Mouse (Mus musculus) midbrain, embryonic 10.5 days (tissue): Measurements from ENCODE around the gene Pla2g12b. TPM values are rescaled to one million over a fixed set of nuclear protein-coding genes. Genes with fewer than 3 reads are reported as not detected.
A peak's percentile ranks its signal among the peaks of the same experiment; 100 is the strongest.

Experiments
- DNase-seq: peaks from one replicate; pipeline ENCODE4 v3.0.0-alpha.2; 2017; ENCODE audit warnings: low spot score
- H3K27ac ChIP-seq: fragments of 300-500 bp; sonication (generic); replicated peaks from 2 replicates; pipeline ENCODE4 v1.5.1; 2016; ENCODE audit warnings: mild to moderate bottlenecking
- H3K27me3 ChIP-seq: fragments of 300-500 bp; sonication (generic); 2 replicates; pipeline ENCODE4 v1.6.1; 2016; ENCODE audit warnings: low read depth, mild to moderate bottlenecking; ENCODE audit not compliant: poor library complexity, severe bottlenecking
- H3K36me3 ChIP-seq: fragments of 300-500 bp; sonication (generic); 2 replicates; pipeline ENCODE4 v1.6.1; 2016; ENCODE audit warnings: mild to moderate bottlenecking, moderate library complexity
- H3K4me1 ChIP-seq: fragments of 300-500 bp; sonication (generic); 2 replicates; pipeline ENCODE4 v1.6.1; 2016
- H3K4me3 ChIP-seq: fragments of 300-500 bp; sonication (generic); 2 replicates; pipeline ENCODE4 v1.5.1; 2016; ENCODE audit warnings: mild to moderate bottlenecking, moderate library complexity
- H3K9me3 ChIP-seq: fragments of 300-500 bp; sonication (generic); replicated peaks from 2 replicates; pipeline ENCODE4 v1.6.1; 2016; ENCODE audit warnings: mild to moderate bottlenecking
- WGBS: fragments of 180-500 bp; shearing (Covaris S2); methylation state at CpG from one replicate; pipeline ENCODE4 v1.1.7; 2016; 5-methylcytosine and 5-hydroxymethylcytosine counted together
- polyA plus RNA-seq: library from polyadenylated mRNA; unstranded; fragments of >200 nt; fragmentation: Nextera tagmentation; extraction: Ambion mirVana; gene quantifications from 2 replicates; pipeline ENCODE4 v1.2.1, GENCODE M21; 2016

The Pla2g12b gene
- not detected in 2 replicates for polyA plus RNA-seq

GRCm38 (mm10) chr10:59402899-59403792 lies at the start of gene Pla2g12b:
Gene Pla2g12b (plus strand): TSS chr10:59403660.
- H3K27me3 ChIP-seq, result no peaks in the 10 kb centered on the region
- DNase-seq, result no peak
- no peak within 1 kb of the TSS for H3K4me3 ChIP-seq
- no peaks in the 10 kb centered on the region for H3K36me3 ChIP-seq
- 0 out of 2 replicates have a peak, but pooled peaks cover 3% of the 10 kb centered on the region for H3K9me3 ChIP-seq
- 81% methylated on average over 21 of the region's 21 CpGs for WGBS
- H3K27ac ChIP-seq, result no peak within 1 kb of the TSS
- no peaks in the 10 kb centered on the region for H3K4me1 ChIP-seq

GRCm38 (mm10) chr10:59354120-59354519 lies 49.3 kb upstream of the Pla2g12b start:
- H3K36me3 ChIP-seq, result peaks cover 88% of the 10 kb centered on the region
- H3K4me1 ChIP-seq, result no peaks in the 10 kb centered on the region
- WGBS, result 87% methylated on average over 12 of the region's 12 CpGs
- H3K27ac ChIP-seq, result no peak overlapping the region
- DNase-seq, result no peak
- no peak overlapping the region for H3K4me3 ChIP-seq
- H3K9me3 ChIP-seq, result no peaks in the 10 kb centered on the region
- no peaks in the 10 kb centered on the region for H3K27me3 ChIP-seq

DNA sequence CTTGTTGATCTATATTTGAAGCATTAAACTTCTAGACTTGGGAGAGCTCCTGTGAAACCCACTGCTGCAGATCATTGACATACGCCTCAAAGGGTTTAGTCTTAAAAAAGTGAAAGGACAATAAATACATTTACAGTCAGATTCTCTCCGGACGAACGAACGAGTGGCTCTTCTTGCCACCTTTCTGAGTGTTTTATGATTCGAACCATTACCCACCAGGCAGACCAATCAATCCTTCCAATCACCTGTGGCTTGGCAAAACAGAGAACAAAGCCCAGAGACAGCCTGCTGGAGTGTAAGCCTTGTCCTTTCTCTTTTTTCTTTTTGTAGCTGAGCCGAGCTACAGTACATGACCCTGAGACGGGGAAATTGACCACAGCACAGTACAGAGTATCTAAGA lies 48.4 kb upstream of the Pla2g12b start:
- no peak for DNase-seq
- H3K4me3 ChIP-seq, result no peak overlapping the region
- WGBS, result 91% methylated on average over 8 of the region's 8 CpGs
- peaks cover 89% of the 10 kb centered on the region for H3K36me3 ChIP-seq
- peaks cover under 1% of the 10 kb centered on the region; the same call in 1 of the 2 replicates for H3K9me3 ChIP-seq
- H3K4me1 ChIP-seq, result no peaks in the 10 kb centered on the region
- H3K27me3 ChIP-seq, result no peaks in the 10 kb centered on the region
- no peak overlapping the region for H3K27ac ChIP-seq

DNA sequence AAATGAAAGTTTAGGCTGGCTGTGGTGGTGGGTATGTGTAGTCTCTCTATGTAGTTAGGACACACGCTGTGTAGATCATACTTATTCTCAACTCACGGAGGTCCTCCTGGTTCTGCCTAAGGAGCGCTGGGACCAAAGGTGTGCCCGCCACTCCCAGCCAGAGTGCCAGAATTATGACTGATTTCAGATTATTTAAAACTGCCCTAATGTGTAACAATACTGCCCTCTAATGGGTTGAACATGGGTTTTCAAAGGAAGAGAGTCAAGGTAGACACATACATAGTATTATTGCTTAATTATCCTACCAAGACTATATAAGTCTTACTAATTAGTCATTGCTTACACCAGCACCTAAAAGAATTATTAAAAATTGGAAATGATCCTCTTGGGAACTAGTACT lies 44.7 kb upstream of the Pla2g12b start:
- no peak overlapping the region for H3K27ac ChIP-seq
- no peak overlapping the region for H3K4me3 ChIP-seq
- H3K36me3 ChIP-seq, result peaks cover 89% of the 10 kb centered on the region
- no peaks in the 10 kb centered on the region for H3K4me1 ChIP-seq
- 95% methylated on average over 4 of the region's 4 CpGs for WGBS
- no peaks in the 10 kb centered on the region for H3K27me3 ChIP-seq
- DNase-seq, result no peak
- H3K9me3 ChIP-seq, result peaks cover 3% of the 10 kb centered on the region; the same call in 1 of the 2 replicates

- peaks cover 3% of the 10 kb centered on the region; the same call in 1 of the 2 replicates for H3K9me3 ChIP-seq
- H3K27me3 ChIP-seq, result no peaks in the 10 kb centered on the region
- peaks cover 96% of the 10 kb centered on the region for H3K36me3 ChIP-seq
- H3K4me1 ChIP-seq, result 0 out of 2 replicates have a peak, but pooled peaks cover 2% of the 10 kb centered on the region
- DNase-seq, result no peak
- WGBS, result 92% methylated on average over 2 of the region's 2 CpGs
- H3K27ac ChIP-seq, result no peak overlapping the region
- no peak overlapping the region for H3K4me3 ChIP-seq
Measured at GRCm38 (mm10) chr10:59363208-59363607, 40.3 kb upstream of the Pla2g12b start.

DNA sequence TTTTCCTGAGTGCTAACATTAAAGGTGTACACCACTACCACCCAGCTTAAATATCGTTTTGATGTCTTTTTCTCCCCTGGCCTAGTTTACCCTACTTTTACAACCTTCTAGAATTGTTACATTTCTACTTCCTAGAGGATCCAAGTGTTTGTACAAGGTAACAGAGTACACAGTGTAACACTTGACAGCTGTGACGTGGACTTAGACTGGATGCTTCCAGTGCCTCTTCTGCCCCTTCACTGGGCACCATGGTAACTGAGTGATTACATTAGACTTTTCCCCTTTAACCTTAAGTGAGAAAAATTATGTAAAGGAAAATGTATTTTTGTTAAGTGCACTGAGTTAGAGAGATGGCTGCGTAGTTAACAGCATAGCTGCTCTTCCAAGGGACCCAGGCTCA lies 38.9 kb upstream of the Pla2g12b start:
- H3K4me3 ChIP-seq, result no peak overlapping the region
- peaks cover 3% of the 10 kb centered on the region; the same call in 1 of the 2 replicates for H3K9me3 ChIP-seq
- 0 out of 2 replicates have a peak, but pooled peaks cover 2% of the 10 kb centered on the region for H3K4me1 ChIP-seq
- no peak for DNase-seq
- H3K27ac ChIP-seq, result no peak overlapping the region
- peaks cover 99% of the 10 kb centered on the region for H3K36me3 ChIP-seq
- WGBS, result 93% methylated on average over 3 of the region's 3 CpGs
- H3K27me3 ChIP-seq, result no peaks in the 10 kb centered on the region

DNA sequence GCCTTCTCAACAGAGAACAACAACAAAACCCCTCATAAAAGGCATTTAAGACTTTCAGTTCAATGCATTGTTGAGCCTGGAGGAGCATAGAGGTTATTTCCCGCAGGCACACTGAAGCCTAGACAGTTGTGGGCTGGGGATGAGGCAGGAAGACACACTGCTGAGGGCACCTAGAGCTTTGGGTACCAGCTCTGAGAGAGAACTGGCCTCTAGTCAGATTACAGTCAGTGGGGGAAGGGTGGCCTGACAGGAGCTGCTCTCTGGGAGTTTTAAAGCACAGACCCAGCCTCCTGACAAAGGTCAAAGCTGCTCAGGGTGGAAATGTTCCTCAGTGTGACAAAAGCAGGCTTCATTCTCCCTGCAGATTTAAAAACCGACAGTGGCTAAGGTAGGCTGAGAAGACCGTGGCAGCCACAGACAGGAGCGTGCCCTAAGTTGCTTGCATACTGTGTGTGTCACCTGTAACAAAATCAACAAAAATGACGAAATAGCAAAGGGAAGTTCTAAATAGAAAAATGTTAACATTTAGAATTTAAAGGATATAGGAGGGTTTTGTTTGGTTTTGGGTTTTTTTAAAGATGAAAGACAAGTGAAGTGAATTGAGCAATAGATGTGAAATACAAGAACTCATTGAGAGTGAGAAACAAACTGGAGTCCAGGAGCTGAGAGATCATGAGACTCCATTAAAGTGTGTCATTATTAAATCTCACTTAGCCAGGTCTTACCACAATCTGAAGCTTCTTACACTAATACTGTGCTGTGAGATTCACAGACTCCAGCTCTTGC lies 37.5 kb upstream of the Pla2g12b start:
- H3K4me3 ChIP-seq, result no peak overlapping the region
- 0 out of 2 replicates have a peak, but pooled peaks cover 2% of the 10 kb centered on the region for H3K4me1 ChIP-seq
- no peaks in the 10 kb centered on the region for H3K9me3 ChIP-seq
- peaks cover 99% of the 10 kb centered on the region for H3K36me3 ChIP-seq
- H3K27ac ChIP-seq, result 0 out of 2 replicates have a peak overlapping the region, but pooled peaks have one; percentile 7
- DNase-seq, result no peak
- WGBS, result 86% methylated on average over 5 of the region's 5 CpGs
- H3K27me3 ChIP-seq, result no peaks in the 10 kb centered on the region

GRCm38 (mm10) chr10:59366746-59367145 lies 36.7 kb upstream of the Pla2g12b start:
- Histone ChIP-seq H3K9me3 (no peaks in the 10 kb centered on the region), H3K27me3 (no peaks in the 10 kb centered on the region), H3K4me1 (0 out of 2 replicates have a peak, but pooled peaks cover 2% of the 10 kb centered on the region), H3K4me3 (no peak overlapping the region), H3K36me3 (peaks cover 99% of the 10 kb centered on the region), H3K27ac (no peak overlapping the region)
- 97% methylated on average over 4 of the region's 4 CpGs for WGBS
- DNase-seq, result no peak

DNA sequence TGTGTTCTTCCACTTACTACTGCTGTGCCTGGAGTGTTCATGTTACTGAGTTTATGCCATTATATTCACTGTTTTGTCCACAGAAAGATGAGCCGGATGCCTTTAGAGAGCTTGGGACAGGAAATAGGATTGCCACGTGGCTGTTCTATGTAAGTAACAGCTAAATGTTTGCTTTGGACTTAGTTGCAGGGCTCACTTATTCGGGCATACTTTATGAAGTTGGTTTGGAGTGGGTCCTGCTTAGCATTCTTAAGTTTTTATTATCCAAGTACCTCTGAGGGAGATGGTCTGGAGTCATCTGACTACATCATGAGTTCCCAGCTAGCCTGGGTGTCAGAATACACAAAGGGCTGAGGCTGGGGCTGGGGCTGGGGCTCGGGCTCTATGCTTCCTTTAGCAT lies 36.3 kb upstream of the Pla2g12b start:
- H3K27me3 ChIP-seq, result no peaks in the 10 kb centered on the region
- H3K9me3 ChIP-seq, result no peaks in the 10 kb centered on the region
- peaks cover 99% of the 10 kb centered on the region for H3K36me3 ChIP-seq
- H3K4me3 ChIP-seq, result no peak overlapping the region
- H3K27ac ChIP-seq, result no peak overlapping the region
- H3K4me1 ChIP-seq, result 0 out of 2 replicates have a peak, but pooled peaks cover 2% of the 10 kb centered on the region
- WGBS, result 88% methylated on average over 4 of the region's 4 CpGs
- no peak for DNase-seq

GRCm38 (mm10) chr10:59368729-59369128 lies 34.7 kb upstream of the Pla2g12b start:
- WGBS, result 94% methylated on average over 8 of the region's 8 CpGs
- peaks cover 99% of the 10 kb centered on the region for H3K36me3 ChIP-seq
- H3K4me1 ChIP-seq, result 0 out of 2 replicates have a peak, but pooled peaks cover 2% of the 10 kb centered on the region
- H3K4me3 ChIP-seq, result no peak overlapping the region
- no peak for DNase-seq
- H3K27me3 ChIP-seq, result no peaks in the 10 kb centered on the region
- no peaks in the 10 kb centered on the region for H3K9me3 ChIP-seq
- H3K27ac ChIP-seq, result no peak overlapping the region

GRCm38 (mm10) chr10:59369426-59369825 lies 34.0 kb upstream of the Pla2g12b start:
- Histone ChIP-seq H3K27ac (no peak overlapping the region), H3K36me3 (peaks cover 99% of the 10 kb centered on the region), H3K27me3 (no peaks in the 10 kb centered on the region), H3K9me3 (no peaks in the 10 kb centered on the region), H3K4me3 (no peak overlapping the region), H3K4me1 (0 out of 2 replicates have a peak, but pooled peaks cover 2% of the 10 kb centered on the region)
- WGBS, result 95% methylated on average over 9 of the region's 9 CpGs
- no peak for DNase-seq

GRCm38 (mm10) chr10:59377906-59378305 lies 25.6 kb upstream of the Pla2g12b start:
- H3K4me3 ChIP-seq, result no peak overlapping the region
- no peaks in the 10 kb centered on the region for H3K27me3 ChIP-seq
- WGBS, result 97% methylated on average over 10 of the region's 10 CpGs
- no peaks in the 10 kb centered on the region; the same call in 1 of the 2 replicates for H3K4me1 ChIP-seq
- H3K9me3 ChIP-seq, result no peaks in the 10 kb centered on the region
- H3K27ac ChIP-seq, result no peak overlapping the region
- DNase-seq, result no peak
- peaks cover 37% of the 10 kb centered on the region for H3K36me3 ChIP-seq
